Mouse (Mus musculus) liver, embryonic 15.5 days (tissue): Measurements from ENCODE around the gene Gm20388. TPM values are rescaled to one million over a fixed set of nuclear protein-coding genes. Genes with fewer than 3 reads are reported as not detected.

Experiments used
- ATAC-seq: fragments of 200-750 bp; cut with Nextera tagmentation; 2 replicates; pipeline ENCODE4 v1.8.0; 2017; ENCODE audit warnings: moderate number of reproducible peaks, mild to moderate bottlenecking, moderate library complexity; ENCODE audit not compliant: insufficient read depth
- H3K27ac ChIP-seq: fragments of 300-500 bp; sonication (generic); replicated peaks from 2 replicates; pipeline ENCODE4 v1.5.1; 2015; ENCODE audit warnings: mild to moderate bottlenecking, inconsistent platforms
- H3K27me3 ChIP-seq: fragments of 300-500 bp; sonication (generic); 2 replicates; pipeline ENCODE4 v1.6.1; 2015; ENCODE audit warnings: mild to moderate bottlenecking, inconsistent platforms
- H3K36me3 ChIP-seq: fragments of 300-500 bp; sonication (generic); replicated peaks from 2 replicates; pipeline ENCODE4 v1.6.1; 2015; ENCODE audit warnings: moderate library complexity, mild to moderate bottlenecking, inconsistent platforms
- H3K4me1 ChIP-seq: fragments of 300-500 bp; sonication (generic); replicated peaks from 2 replicates; pipeline ENCODE4 v1.6.1; 2015; ENCODE audit warnings: inconsistent platforms
- H3K4me2 ChIP-seq: fragments of 300-500 bp; sonication (generic); 2 replicates; pipeline ENCODE4 v1.6.1; 2015; ENCODE audit warnings: moderate library complexity, mild to moderate bottlenecking, inconsistent platforms
- H3K4me3 ChIP-seq: fragments of 300-500 bp; sonication (generic); replicated peaks from 2 replicates; pipeline ENCODE4 v1.5.1; 2015; ENCODE audit warnings: mild to moderate bottlenecking, inconsistent platforms
- H3K9ac ChIP-seq: fragments of 300-500 bp; sonication (generic); 2 replicates; pipeline ENCODE4 v1.6.1; 2015; ENCODE audit warnings: moderate library complexity, mild to moderate bottlenecking, inconsistent platforms
- H3K9me3 ChIP-seq: fragments of 300-500 bp; sonication (generic); replicated peaks from 2 replicates; pipeline ENCODE4 v1.6.1; 2016; ENCODE audit warnings: inconsistent platforms
- WGBS: fragments of 180-500 bp; shearing (Covaris S2); methylation state at CpG from one replicate; pipeline ENCODE4 v1.1.7; 2015; ENCODE audit warnings: mixed read lengths; ENCODE audit not compliant: insufficient replicate concordance; 5-methylcytosine and 5-hydroxymethylcytosine counted together
- polyA plus RNA-seq: library from polyadenylated mRNA; unstranded; fragments of >200 nt; fragmentation: Nextera tagmentation; extraction: Ambion mirVana; gene quantifications from 2 replicates; pipeline ENCODE4 v1.2.1, GENCODE M21; 2015

Gm20388 gene
- polyA plus RNA-seq, 1 experiment from 2014 or later, result not detected

DNA sequence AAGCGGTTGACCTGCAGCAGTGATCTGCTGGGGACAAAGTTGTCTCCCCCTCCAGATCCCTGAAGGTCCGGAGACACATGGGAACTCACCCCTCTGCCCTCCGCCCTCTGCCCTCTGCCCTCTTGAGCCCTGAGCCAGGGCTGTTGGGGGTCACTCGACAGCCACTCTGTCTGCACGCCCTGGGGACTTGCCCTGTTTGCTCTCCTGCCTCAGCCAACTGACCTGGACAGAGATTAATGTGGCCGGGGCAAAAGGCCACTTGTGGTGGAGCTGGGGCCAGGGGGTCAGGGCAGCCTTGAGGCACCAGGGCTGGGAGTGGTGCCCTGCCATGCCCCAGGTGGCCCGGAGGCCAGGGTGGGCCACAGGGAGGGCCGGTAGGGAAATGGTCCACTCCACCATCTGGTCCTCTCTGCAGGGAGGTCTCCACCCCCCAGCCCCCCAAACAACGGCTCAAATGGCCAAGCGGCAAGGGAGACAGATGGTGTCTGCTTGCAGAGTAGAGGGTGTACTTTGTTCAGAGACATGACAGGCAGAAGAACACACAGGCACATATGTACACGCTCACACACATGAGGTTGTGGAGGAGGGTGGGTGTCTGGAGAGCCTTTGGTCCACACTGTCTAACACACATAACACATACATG, 498.9 kb downstream of the Gm20388 start:
- Histone ChIP-seq H3K4me1 (peaks cover 55% of the 10 kb centered on the region), H3K36me3 (no peaks in the 10 kb centered on the region), H3K4me3 (no peak overlapping the region), H3K9ac (no peak overlapping the region), H3K27me3 (peaks cover 39% of the 10 kb centered on the region), H3K4me2 (no peak overlapping the region), H3K9me3 (no peaks in the 10 kb centered on the region), H3K27ac (peak overlapping the region; percentile 45)
- peak; percentile 64 for ATAC-seq
- 66% methylated on average over 11 of the region's 11 CpGs for WGBS

DNA sequence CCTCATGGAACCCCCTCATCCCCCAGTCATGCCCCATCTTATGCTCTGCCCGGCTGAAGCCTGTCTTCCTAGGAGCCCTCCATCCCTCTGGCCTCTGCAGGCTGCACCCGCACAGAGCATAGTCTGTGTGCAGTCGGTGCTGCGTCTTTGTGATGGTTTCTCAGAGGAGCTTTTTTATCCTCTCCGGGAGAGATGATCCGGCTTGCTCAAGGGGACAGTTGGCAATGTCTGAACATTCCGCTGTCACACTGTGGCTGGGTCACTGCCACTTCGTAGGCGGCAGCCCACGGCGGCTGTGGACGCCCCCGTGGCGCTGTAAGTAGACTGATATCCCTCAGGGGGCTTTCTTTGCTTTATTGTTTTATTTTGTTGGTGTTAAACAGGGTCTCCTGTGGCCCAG, 500.4 kb downstream of the Gm20388 start:
- H3K36me3 ChIP-seq, result no peaks in the 10 kb centered on the region
- ATAC-seq, result no peak
- no peak overlapping the region for H3K27ac ChIP-seq
- H3K9ac ChIP-seq, result no peak overlapping the region
- peaks cover 52% of the 10 kb centered on the region for H3K4me1 ChIP-seq
- no peaks in the 10 kb centered on the region for H3K9me3 ChIP-seq
- WGBS, result 84% methylated on average over 14 of the region's 14 CpGs
- H3K27me3 ChIP-seq, result peaks cover 50% of the 10 kb centered on the region
- H3K4me2 ChIP-seq, result no peak overlapping the region
- H3K4me3 ChIP-seq, result no peak overlapping the region

DNA sequence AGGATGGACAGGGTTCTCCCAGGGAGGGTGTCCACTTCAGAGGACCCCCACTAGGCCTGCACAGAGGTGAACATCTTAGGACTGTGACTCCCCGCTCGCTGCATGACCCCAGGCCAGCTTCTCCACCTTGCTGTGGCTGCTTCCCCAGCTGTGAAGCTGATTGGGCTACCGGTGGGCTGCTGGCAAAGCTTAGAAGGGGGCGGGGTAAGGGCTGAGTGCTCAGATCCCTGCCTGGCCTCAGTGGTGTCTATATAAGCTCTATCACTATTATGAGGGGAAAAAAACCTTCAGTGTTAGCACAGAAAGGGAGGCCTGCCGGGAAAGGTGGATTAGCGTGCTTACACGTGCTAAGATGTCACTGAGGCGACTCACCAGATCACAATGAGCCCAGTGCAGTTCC, 501.2 kb downstream of the Gm20388 start:
- H3K4me2 ChIP-seq, result no peak overlapping the region
- no peak for ATAC-seq
- no peak overlapping the region for H3K9ac ChIP-seq
- H3K27ac ChIP-seq, result no peak overlapping the region
- no peak overlapping the region for H3K4me3 ChIP-seq
- H3K36me3 ChIP-seq, result no peaks in the 10 kb centered on the region
- 70% methylated on average over 8 of the region's 8 CpGs for WGBS
- H3K9me3 ChIP-seq, result no peaks in the 10 kb centered on the region
- peaks cover 57% of the 10 kb centered on the region for H3K27me3 ChIP-seq
- peaks cover 52% of the 10 kb centered on the region for H3K4me1 ChIP-seq

DNA sequence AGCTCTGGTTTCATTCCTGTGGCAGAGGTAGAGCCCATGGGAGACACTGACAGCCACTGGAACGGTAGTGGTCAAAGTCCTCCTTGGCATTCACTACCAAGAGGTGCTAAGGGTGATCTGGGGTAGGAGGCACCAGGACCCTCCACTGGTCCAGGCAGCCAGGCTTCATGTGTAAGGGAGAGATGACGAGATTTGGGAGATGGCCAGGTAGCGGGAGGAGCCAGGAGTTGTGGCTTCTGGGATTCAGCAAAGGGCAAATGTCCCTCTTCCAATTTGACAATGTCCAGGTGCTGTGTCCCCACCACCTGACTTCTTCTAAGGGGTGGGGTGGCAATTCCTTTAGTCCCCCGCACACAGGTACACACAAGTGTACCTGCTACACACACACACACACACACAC, 501.7 kb downstream of the Gm20388 start:
- no peak overlapping the region for H3K27ac ChIP-seq
- peaks cover 52% of the 10 kb centered on the region for H3K4me1 ChIP-seq
- H3K27me3 ChIP-seq, result peaks cover 54% of the 10 kb centered on the region
- H3K4me2 ChIP-seq, result no peak overlapping the region
- ATAC-seq, result no peak
- WGBS, result 82% methylated on average over 4 of the region's 4 CpGs
- H3K9ac ChIP-seq, result no peak overlapping the region
- H3K4me3 ChIP-seq, result no peak overlapping the region
- no peaks in the 10 kb centered on the region for H3K9me3 ChIP-seq
- no peaks in the 10 kb centered on the region for H3K36me3 ChIP-seq

DNA sequence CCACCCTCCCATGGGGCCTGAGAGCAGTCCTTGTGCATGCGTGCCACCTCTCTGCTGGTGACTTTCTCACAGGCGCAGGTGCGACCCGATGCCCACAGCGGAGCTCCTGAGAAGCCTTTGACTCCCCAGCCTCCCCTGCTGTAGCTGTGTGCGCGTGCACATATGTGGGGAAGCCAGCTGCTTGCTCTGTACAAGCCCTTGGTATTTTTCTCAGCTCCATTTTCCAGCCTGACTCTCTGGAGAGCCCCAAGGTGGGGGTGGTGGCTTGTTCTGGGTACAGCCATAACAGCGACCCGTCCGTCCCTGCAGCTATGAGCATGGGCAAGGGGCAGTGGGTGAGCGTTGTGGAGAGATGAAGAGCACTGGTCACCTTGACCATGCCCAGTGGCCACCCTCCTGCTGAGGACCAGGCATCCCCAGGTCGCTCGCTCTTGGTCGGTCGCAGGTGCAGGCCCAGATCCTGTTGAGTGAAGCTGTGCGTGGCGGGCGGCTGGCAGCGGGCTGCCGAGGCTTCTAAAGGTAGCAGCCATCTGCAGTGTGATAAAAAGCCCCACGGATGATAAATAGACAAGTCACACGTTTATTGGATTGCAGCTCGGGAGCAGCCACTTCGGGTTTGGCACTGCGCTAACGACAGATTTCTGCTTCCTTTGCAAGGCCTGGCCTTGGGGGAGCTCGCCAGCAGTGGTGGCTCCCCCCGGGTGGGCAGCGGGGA, 502.4 kb downstream of the Gm20388 start:
- Histone ChIP-seq H3K4me3 (no peak overlapping the region), H3K9ac (no peak overlapping the region), H3K27me3 (peaks cover 54% of the 10 kb centered on the region), H3K4me1 (peaks cover 52% of the 10 kb centered on the region), H3K9me3 (no peaks in the 10 kb centered on the region), H3K27ac (no peak overlapping the region), H3K36me3 (no peaks in the 10 kb centered on the region), H3K4me2 (no peak overlapping the region)
- ATAC-seq, result no peak
- WGBS, result 61% methylated on average over 29 of the region's 29 CpGs

DNA sequence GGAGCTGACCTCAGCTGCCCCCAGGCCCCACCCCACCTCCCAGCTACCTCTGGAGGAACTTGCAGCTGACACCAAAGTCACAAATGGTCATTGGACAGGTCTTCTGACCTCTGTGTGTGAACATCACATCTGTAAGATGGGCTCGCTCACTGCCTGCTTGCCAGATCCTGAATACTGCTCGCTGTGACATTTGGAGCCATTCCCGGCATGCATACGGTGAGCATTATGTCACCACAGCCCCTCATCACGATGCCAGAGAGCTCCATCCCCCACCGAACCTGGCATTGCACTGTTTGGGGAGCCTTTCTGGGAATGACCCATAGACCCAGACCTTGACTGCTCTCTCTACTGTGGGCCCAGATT, 503.0 kb downstream of the Gm20388 start:
- H3K4me3 ChIP-seq, result no peak overlapping the region
- H3K9me3 ChIP-seq, result no peaks in the 10 kb centered on the region
- H3K9ac ChIP-seq, result no peak overlapping the region
- no peak overlapping the region for H3K4me2 ChIP-seq
- H3K27ac ChIP-seq, result no peak overlapping the region
- no peaks in the 10 kb centered on the region for H3K36me3 ChIP-seq
- ATAC-seq, result no peak
- peaks cover 52% of the 10 kb centered on the region for H3K4me1 ChIP-seq
- WGBS, result 77% methylated on average over 6 of the region's 6 CpGs
- peaks cover 54% of the 10 kb centered on the region for H3K27me3 ChIP-seq

DNA sequence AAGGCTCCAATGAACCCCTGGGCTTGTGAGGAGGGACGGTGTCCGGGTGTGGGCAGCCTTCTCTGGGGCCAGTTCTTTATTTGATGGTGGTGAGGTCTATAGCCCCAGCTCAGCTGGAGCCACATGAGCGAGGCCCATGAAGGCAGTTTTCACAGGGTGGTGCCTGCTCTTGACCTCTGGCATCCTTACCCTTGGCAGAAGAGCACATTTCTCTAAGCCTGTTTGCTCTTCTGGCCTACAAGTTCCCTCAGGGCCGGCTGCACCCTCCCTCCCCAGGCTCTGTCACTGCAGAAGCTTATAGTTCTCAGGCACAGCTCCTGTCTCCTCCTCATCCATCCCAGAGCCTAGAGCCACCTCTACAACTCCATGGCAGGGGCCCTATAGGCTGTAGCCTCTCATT, 503.6 kb downstream of the Gm20388 start:
- Histone ChIP-seq H3K4me2 (no peak overlapping the region), H3K4me1 (peaks cover 52% of the 10 kb centered on the region), H3K27me3 (peaks cover 54% of the 10 kb centered on the region), H3K36me3 (no peaks in the 10 kb centered on the region), H3K27ac (no peak overlapping the region), H3K9me3 (no peaks in the 10 kb centered on the region), H3K4me3 (no peak overlapping the region), H3K9ac (no peak overlapping the region)
- 71% methylated on average over 4 of the region's 4 CpGs for WGBS
- ATAC-seq, result no peak

DNA sequence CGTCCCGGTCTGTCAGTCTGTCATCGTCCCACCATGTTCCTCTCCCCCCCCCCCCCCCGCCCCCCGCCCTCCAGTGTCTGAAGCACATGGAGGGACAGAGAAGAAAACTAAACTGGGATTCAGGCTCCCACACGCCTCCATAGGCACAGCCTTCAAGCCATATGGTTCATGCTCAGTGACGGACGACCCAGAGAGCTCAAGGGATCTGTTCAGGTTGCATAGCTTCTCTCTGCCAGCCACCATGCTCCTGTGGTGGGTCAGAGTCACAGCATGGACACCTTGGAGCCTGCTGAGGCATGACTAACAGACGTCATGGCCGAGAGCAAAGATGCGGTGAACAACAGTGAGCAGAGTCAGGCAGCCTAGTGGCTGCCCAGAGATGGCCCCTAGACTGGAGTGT, 504.8 kb downstream of the Gm20388 start:
- H3K27me3 ChIP-seq, result peaks cover 53% of the 10 kb centered on the region

DNA sequence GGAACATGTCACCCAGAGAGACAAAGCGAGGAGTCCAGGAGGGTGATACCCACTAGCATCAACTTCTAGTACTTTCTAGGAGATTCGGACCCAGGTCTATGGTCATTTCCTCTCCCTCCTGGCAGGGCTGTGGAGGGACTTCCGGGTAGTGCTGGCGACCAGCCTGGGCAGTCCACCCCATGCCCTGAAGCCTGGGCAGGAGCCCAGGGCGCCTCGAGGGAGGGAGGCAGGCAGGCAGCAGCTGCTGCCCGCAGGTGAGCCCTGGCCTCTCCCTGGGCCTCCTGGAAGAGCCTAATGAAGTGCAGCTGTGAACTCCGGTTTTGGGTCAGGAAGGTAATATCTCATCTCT, 505.5 kb downstream of the Gm20388 start:
- H3K36me3 ChIP-seq, result no peaks in the 10 kb centered on the region
- no peak overlapping the region for H3K4me3 ChIP-seq
- H3K9me3 ChIP-seq, result no peaks in the 10 kb centered on the region
- H3K4me2 ChIP-seq, result peak overlapping the region; percentile 50
- peaks cover 46% of the 10 kb centered on the region for H3K27me3 ChIP-seq
- ATAC-seq, result no peak
- H3K4me1 ChIP-seq, result peaks cover 58% of the 10 kb centered on the region
- H3K27ac ChIP-seq, result peak overlapping the region; percentile 76
- WGBS, result 37% methylated on average over 8 of the region's 8 CpGs
- H3K9ac ChIP-seq, result peak overlapping the region; percentile 6; the same call in 1 of the 2 replicates

More for the DNA sequence above, 504.8 kb downstream of the Gm20388 start:
- Histone ChIP-seq H3K36me3 (no peaks in the 10 kb centered on the region), H3K9ac (no peak overlapping the region), H3K27ac (no peak overlapping the region), H3K4me3 (no peak overlapping the region), H3K4me1 (peaks cover 55% of the 10 kb centered on the region), H3K4me2 (no peak overlapping the region), H3K9me3 (no peaks in the 10 kb centered on the region)
- no peak for ATAC-seq
- 72% methylated on average over 10 of the region's 11 CpGs for WGBS

DNA sequence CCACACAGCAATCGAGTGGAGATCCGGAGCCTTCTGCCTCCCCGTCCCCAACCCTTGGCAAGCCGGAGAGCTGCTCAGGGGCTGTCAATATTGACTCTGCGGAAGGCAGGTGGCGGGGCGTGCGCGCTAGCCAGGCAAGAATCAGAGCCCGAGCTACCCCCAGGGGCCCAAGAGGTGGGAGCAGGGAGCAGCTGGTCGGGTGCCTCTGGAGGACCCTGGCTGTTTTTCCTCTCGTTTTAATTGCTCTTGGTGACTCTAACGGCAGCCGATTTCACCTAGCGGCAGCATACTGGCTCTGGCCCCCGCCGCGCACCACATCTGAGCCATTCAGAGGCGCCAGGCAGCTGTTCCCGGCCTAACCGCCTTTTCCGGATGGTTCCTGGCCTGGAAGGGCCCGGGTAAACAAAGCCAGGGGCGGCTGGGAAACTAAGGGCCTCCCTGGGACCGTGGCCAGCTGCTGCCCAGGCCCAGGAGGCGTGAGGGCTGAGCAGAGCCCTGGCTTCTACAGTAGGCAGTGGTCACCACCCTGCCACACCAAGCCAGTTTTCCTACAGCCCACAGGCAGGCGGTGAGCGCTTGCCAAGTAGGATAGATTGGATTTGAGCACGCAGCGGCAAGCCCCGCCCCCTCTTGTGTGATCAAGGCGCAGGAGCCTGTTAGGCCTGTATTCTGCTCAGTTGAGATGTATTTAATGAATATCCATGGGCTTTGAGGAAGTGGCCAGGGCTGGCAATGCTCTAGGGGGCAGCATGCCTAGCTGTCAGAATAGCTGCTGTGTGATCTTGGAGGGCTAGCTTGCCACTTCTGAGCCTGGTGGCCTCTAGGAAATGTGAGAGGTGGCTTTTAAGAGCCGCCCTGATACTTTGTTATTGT, 506.1 kb downstream of the Gm20388 start:
- Histone ChIP-seq H3K27ac (peak overlapping the region; percentile 76), H3K27me3 (peaks cover 47% of the 10 kb centered on the region), H3K9me3 (no peaks in the 10 kb centered on the region), H3K9ac (peak overlapping the region; percentile 6; the same call in 1 of the 2 replicates), H3K36me3 (no peaks in the 10 kb centered on the region), H3K4me2 (peak overlapping the region; percentile 50), H3K4me3 (0 out of 2 replicates have a peak overlapping the region, but pooled peaks have one; percentile 4), H3K4me1 (peaks cover 64% of the 10 kb centered on the region)
- 16% methylated on average over 33 of the region's 33 CpGs for WGBS
- peak; percentile 37 for ATAC-seq

DNA sequence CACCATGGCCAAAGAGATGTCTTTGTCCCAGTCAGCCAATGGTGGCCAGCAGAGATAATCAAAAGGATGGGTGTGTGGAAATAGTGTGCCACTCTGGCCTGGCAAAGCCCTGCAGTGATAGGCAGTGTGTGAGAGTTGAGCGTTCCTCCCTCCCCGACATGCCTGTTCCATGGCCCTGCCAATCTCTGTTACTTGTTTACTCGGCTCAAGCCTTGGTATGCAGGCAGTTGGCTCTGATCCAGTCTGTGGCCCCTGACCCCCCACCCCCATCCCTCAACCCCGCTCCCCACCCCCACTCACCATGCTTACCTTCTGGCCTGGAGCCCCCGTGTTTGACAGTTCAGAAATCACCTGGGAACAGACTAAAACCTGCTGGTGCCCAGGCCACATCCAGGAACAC, 507.5 kb downstream of the Gm20388 start:
- H3K36me3 ChIP-seq, result no peaks in the 10 kb centered on the region
- 65% methylated on average over 5 of the region's 5 CpGs for WGBS
- H3K27me3 ChIP-seq, result peaks cover 37% of the 10 kb centered on the region
- no peak for ATAC-seq
- H3K27ac ChIP-seq, result no peak overlapping the region
- H3K9me3 ChIP-seq, result no peaks in the 10 kb centered on the region
- H3K4me3 ChIP-seq, result no peak overlapping the region
- H3K9ac ChIP-seq, result no peak overlapping the region
- peaks cover 78% of the 10 kb centered on the region for H3K4me1 ChIP-seq
- H3K4me2 ChIP-seq, result no peak overlapping the region
